11 mouse cellular contexts compared by ENCODE assay signal in the genomic region with DNA sequence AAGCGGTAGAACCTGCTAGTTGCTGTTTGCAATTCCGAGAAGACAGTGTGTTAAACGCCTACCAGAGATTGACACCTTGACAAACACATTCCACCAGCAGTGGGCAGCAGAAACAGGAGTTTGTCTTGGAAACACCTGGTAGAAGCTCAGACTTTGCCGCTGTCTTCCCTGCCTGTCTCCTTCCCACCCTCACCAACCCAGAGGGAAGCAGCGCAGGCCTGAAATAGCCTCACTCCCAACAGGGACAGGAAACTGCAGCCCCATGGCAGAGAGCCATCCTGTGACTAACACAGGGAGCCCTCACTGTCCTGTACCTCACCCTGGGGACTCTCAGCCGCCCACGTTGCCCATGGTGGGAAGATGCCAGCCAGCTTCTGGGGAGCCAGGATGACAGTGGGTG. TPM values are rescaled to one million over a fixed set of nuclear protein-coding genes. Genes with fewer than 3 reads are reported as not detected.
DNase-seq lines count a peak whose midpoint lies in the region; ATAC-seq and TF ChIP-seq lines count a peak whose summit lies in the region.
"Had no signal": no experiment of that assay in that cellular context is flagged by ENCODE, and none has a peak within 500 bp of the region (broad histone marks: within the 10 kb centered on the region; RNA-seq: fewer than 3 reads in every experiment).

No protein-coding gene starts in this region.

- no peaks in the 10 kb centered on the region for H3K27me3 ChIP-seq in embryonic facial prominence, embryonic 14.5 days (replicated peaks; ENCODE audit: control insufficient read depth, insufficient read depth, low read length)
- peaks cover 29% of the 10 kb centered on the region for H3K27me3 ChIP-seq in embryonic facial prominence, embryonic 10.5 days (replicated peaks; ENCODE audit: low read depth, poor library complexity, severe bottlenecking)

- H3K4me2 ChIP-seq in embryonic facial prominence, embryonic 14.5 days (ENCODE audit: low read depth, low read length): no peak overlapping the region
- H3K4me2 ChIP-seq: lung, embryonic 15.5 days had no signal

- ATAC-seq in embryonic facial prominence, embryonic 14.5 days (ENCODE audit: low read depth): no peak
- peak; percentile 59; the same call in 1 of the 2 replicates for ATAC-seq in cerebellum, adult (ENCODE audit: insufficient number of reproducible peaks, low FRiP score, low TSS enrichment)

- no peaks in the 10 kb centered on the region for H3K9me3 ChIP-seq in embryonic facial prominence, embryonic 14.5 days (ENCODE audit: control insufficient read depth, low read length)
- no peaks in the 10 kb centered on the region for H3K9me3 ChIP-seq in embryonic facial prominence, embryonic 10.5 days
- H3K9me3 ChIP-seq: lung, embryonic 15.5 days had no signal

- WGBS in embryonic facial prominence, embryonic 14.5 days: 49% methylated on average over 7 of the region's 7 CpGs
- WGBS in embryonic facial prominence, embryonic 10.5 days: 59% methylated on average over 7 of the region's 7 CpGs

- no peak overlapping the region for H3K9ac ChIP-seq in embryonic facial prominence, embryonic 14.5 days (ENCODE audit: low read depth, low read length)
- H3K9ac ChIP-seq: lung, embryonic 15.5 days had no signal

- no peak overlapping the region for H3K4me3 ChIP-seq in embryonic facial prominence, embryonic 14.5 days (ENCODE audit: low read depth, low read length)
- no peak overlapping the region for H3K4me3 ChIP-seq in embryonic facial prominence, embryonic 10.5 days
- no peak overlapping the region for H3K4me3 ChIP-seq in layer of hippocampus, adult 2 months
- H3K4me3 ChIP-seq: lung, embryonic 15.5 days had no signal

- H3K4me1 ChIP-seq in embryonic facial prominence, embryonic 14.5 days (ENCODE audit: control insufficient read depth, insufficient read depth, low read length): no peaks in the 10 kb centered on the region
- H3K4me1 ChIP-seq in embryonic facial prominence, embryonic 10.5 days: peaks cover 18% of the 10 kb centered on the region

- H3K27ac ChIP-seq in embryonic facial prominence, embryonic 14.5 days (replicated peaks; ENCODE audit: low read depth, low read length): no peak overlapping the region
- H3K27ac ChIP-seq in embryonic facial prominence, embryonic 10.5 days (replicated peaks): no peak overlapping the region
- no peak overlapping the region for H3K27ac ChIP-seq in layer of hippocampus, adult 2 months
- H3K27ac ChIP-seq: lung, embryonic 15.5 days had no signal

- H3K36me3 ChIP-seq in embryonic facial prominence, embryonic 14.5 days (ENCODE audit: control insufficient read depth, insufficient read depth, low read length): no peaks in the 10 kb centered on the region
- H3K36me3 ChIP-seq in embryonic facial prominence, embryonic 10.5 days (replicated peaks): no peaks in the 10 kb centered on the region
- H3K36me3 ChIP-seq: lung, embryonic 15.5 days had no signal

- intact Hi-C loops in left cerebral cortex, postnatal 36 days (cut with DNase I): no loop called here

- peak; percentile 31; the same call in 1 of the 2 replicates for TF ChIP-seq CTCF in layer of hippocampus, adult 2 months (conservative IDR thresholded peaks at IDR 0.05)

- peak; percentile 12 for DNase-seq in embryonic facial prominence, embryonic 14.5 days (ENCODE audit: low spot score)
- DNase-seq in embryonic facial prominence, embryonic 10.5 days (ENCODE audit: low spot score): no peak
- no peak for DNase-seq in layer of hippocampus, adult 2 months (ENCODE audit: low spot score in 2 of 2)
- no peak for DNase-seq in layer of hippocampus, postnatal 36 days
- peak; percentile 20 to 39 for DNase-seq in left cerebral cortex, postnatal 36 days (ENCODE audit: low spot score in 2 of 2)
- no peak for DNase-seq in thymus, postnatal 14 days
- DNase-seq in urinary bladder, postnatal 25 days (ENCODE audit: low spot score): no peak

RNA-seq across cellular contexts. Expression of gene 4933402J07Rik, which starts 55.5 kb away (rescaled TPM):
- polyA plus RNA-seq in embryonic facial prominence, embryonic 14.5 days (2014; fragmentation: Nextera tagmentation; extraction: Ambion mirVana): not detected in 2 replicates
- not detected in 2 replicates for polyA plus RNA-seq in embryonic facial prominence, embryonic 10.5 days (2016; fragmentation: Nextera tagmentation; extraction: Ambion mirVana)
- total RNA-seq in layer of hippocampus, adult 2 months (2021): not detected
- total RNA-seq in layer of hippocampus, postnatal 36 days (2021): not detected
- not detected for total RNA-seq in left cerebral cortex, postnatal 36 days (2021)
- total RNA-seq: common myeloid progenitor, adult 5-6 weeks had no signal
- polyA plus RNA-seq: lung, embryonic 15.5 days; spleen, adult 2 months had no signal

Comparison
In these comparisons a context has a peak if more than half of its experiments do, and no peak if none do; other contexts are left out.
1. DNase-seq: peak in embryonic facial prominence, embryonic 14.5 days (single experiment) and left cerebral cortex, postnatal 36 days (2 of 2); none in embryonic facial prominence, embryonic 10.5 days (single experiment), layer of hippocampus, adult 2 months (0 of 2), layer of hippocampus, postnatal 36 days (0 of 2), thymus, postnatal 14 days (single experiment) and urinary bladder, postnatal 25 days (single experiment).